Mouse (Mus musculus) midbrain, postnatal 0 days (tissue): Measurements from ENCODE around the gene Gm38655. TPM values are rescaled to one million over a fixed set of nuclear protein-coding genes. Genes with fewer than 3 reads are reported as not detected.
"Not testable (repeated sequence)": the region's sequence is repeated elsewhere in the genome, so short reads cannot be mapped to it uniquely, and the experiment has no call there.

ENCODE experiments used
- ATAC-seq: fragments of 200-750 bp; cut with Nextera tagmentation; 2 replicates; pipeline ENCODE4 v1.8.0; 2017; ENCODE audit warnings: moderate number of reproducible peaks, mild to moderate bottlenecking, moderate TSS enrichment, moderate library complexity; ENCODE audit not compliant: low FRiP score
- DNase-seq: peaks from one replicate; pipeline ENCODE4 v3.0.0-alpha.2; 2015; ENCODE audit warnings: low spot score
- H3K27ac ChIP-seq: fragments of 300-500 bp; sonication (generic); 2 replicates; pipeline ENCODE4 v1.5.1; 2014; ENCODE audit warnings: low read depth, mild to moderate bottlenecking, low read length, mixed read lengths
- H3K27me3 ChIP-seq: fragments of 300-500 bp; sonication (generic); 2 replicates; pipeline ENCODE4 v1.6.1; 2014; ENCODE audit warnings: low read length, control low read depth, mixed read lengths; ENCODE audit not compliant: insufficient read depth
- H3K36me3 ChIP-seq: fragments of 300-500 bp; sonication (generic); 2 replicates; pipeline ENCODE4 v1.6.1; 2014; ENCODE audit warnings: low read length, control low read depth, mixed read lengths; ENCODE audit not compliant: insufficient read depth
- H3K4me1 ChIP-seq: fragments of 300-500 bp; sonication (generic); 2 replicates; pipeline ENCODE4 v1.6.1; 2014; ENCODE audit warnings: mild to moderate bottlenecking, control low read depth, antibody characterized with exemption, low read length, mixed read lengths; ENCODE audit not compliant: insufficient read depth
- H3K4me2 ChIP-seq: fragments of 300-500 bp; sonication (generic); 2 replicates; pipeline ENCODE4 v1.6.1; 2014; ENCODE audit warnings: low read depth, mild to moderate bottlenecking, low read length, mixed read lengths; ENCODE audit not compliant: poor library complexity, severe bottlenecking
- H3K4me3 ChIP-seq: fragments of 300-500 bp; sonication (generic); 2 replicates; pipeline ENCODE4 v1.5.1; 2014; ENCODE audit warnings: low read depth, mild to moderate bottlenecking, low read length, moderate library complexity
- H3K9ac ChIP-seq: fragments of 300-500 bp; sonication (generic); replicated peaks from 2 replicates; pipeline ENCODE4 v1.6.1; 2014; ENCODE audit warnings: mild to moderate bottlenecking, low read length, moderate library complexity, mixed read lengths; ENCODE audit not compliant: poor library complexity, severe bottlenecking
- H3K9me3 ChIP-seq: fragments of 300-500 bp; sonication (generic); 2 replicates; pipeline ENCODE4 v1.6.1; 2016; ENCODE audit warnings: low read length, control low read depth
- CTCF ChIP-seq: IDR thresholded peaks from 2 replicates; pipeline ENCODE4 v1.5.1; 2016; ENCODE audit warnings: antibody characterized with exemption, mild to moderate bottlenecking
- WGBS: fragments of 180-500 bp; shearing (Covaris S2); extraction: QIAGEN DNeasy Blood & Tissue Kit; methylation state at CpG from one replicate; pipeline ENCODE4 v1.1.7; 2014; 5-methylcytosine and 5-hydroxymethylcytosine counted together
- polyA plus RNA-seq: library from polyadenylated mRNA; unstranded; fragments of >200 nt; fragmentation: Nextera tagmentation; extraction: Ambion mirVana; gene quantifications from 2 replicates; pipeline ENCODE4 v1.2.1, GENCODE M21; 2015
- total RNA-seq: library from RNA; depleted of rRNA; stranded (reverse); fragments of >200 nt; gene quantifications from 2 replicates; pipeline ENCODE4 v1.2.3, GENCODE M21; 2014; rRNA removed

Gene Gm38655
- total RNA-seq: 0.57 TPM in 1 of 2 replicates, not detected in the other
- not detected in 2 replicates for polyA plus RNA-seq

DNA sequence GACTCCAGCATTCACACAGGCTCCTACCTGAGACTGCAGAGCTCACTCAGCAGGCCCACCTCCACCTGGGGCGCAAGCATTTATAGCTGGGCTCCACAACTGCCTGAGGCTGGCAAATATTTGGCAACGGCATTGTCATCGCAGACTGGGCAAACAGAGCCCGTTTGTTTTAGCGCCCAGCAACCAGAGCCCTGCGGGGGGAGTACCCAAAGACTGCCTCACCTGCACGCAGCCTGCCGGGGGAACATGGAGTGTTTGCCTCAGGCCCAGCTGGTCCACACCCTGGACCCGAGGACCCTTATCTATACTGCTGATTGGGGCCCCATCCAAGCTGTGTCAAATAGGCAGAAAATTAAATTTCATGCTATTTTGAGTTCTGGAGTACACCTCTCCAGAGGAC, at the start of gene Gm38655:
TSS of gene Gm38655 (minus strand) at position 61 of the 400 bp plus-strand sequence.
- whole genome bisulfite sequencing: 70% methylated on average over 9 of the region's 9 CpGs
- no peak within 1 kb of the TSS for H3K4me3 ChIP-seq
- H3K36me3 ChIP-seq: no peaks in the 10 kb centered on the region
- no peak within 1 kb of the TSS for H3K4me2 ChIP-seq
- no peak within 1 kb of the TSS for H3K27ac ChIP-seq
- H3K9me3 ChIP-seq: no peaks in the 10 kb centered on the region
- TF ChIP-seq CTCF: no peak
- no peaks in the 10 kb centered on the region for H3K4me1 ChIP-seq
- ATAC-seq (no peak), DNase-seq (no peak)
- no peaks in the 10 kb centered on the region; the same call in 1 of the 2 replicates for H3K27me3 ChIP-seq
- H3K9ac ChIP-seq: no peak within 1 kb of the TSS

DNA sequence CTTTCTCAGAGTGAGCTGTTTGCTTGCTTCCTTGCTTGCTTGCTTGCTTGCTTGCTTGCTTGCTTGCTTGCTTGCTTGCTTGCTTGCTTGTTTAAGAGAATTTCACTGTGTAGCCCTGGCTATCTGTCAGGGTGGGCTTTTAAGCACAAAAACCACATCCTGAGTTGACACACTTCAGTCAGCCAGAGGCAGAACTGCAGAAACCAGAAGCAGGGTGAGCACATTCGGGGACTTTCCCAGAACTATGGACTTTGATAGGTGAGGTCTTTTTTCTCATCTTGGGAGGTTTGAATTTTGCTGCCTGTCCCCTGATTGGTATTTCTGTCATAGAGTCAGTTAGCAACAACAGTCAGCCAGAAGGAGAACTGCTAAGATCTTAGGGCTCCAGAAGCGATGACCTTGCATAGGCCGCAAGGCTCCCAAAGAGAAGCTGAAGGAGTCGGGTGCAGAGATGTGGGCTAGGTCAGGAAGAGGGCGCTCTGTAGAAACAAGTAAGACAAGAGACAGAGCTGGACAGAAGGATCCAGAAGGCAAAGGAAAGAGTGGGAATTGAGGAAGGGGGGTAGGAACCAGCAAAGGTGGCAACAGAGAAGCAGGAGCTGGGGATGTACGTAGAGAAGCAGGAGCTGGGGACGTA, 49.4 kb upstream of the Gm38655 start:
- Histone ChIP-seq H3K4me1 (peaks cover 5% of the 10 kb centered on the region; the same call in 1 of the 2 replicates), H3K4me3 (no peak overlapping the region), H3K4me2 (no peak overlapping the region), H3K36me3 (peaks cover 36% of the 10 kb centered on the region), H3K27me3 (no peaks in the 10 kb centered on the region), H3K9ac (no peak overlapping the region), H3K27ac (no peak overlapping the region), H3K9me3 (no peaks in the 10 kb centered on the region)
- DNase-seq (no peak), ATAC-seq (no peak)
- WGBS: 85% methylated on average over 7 of the region's 7 CpGs
- TF ChIP-seq CTCF: no peak

DNA sequence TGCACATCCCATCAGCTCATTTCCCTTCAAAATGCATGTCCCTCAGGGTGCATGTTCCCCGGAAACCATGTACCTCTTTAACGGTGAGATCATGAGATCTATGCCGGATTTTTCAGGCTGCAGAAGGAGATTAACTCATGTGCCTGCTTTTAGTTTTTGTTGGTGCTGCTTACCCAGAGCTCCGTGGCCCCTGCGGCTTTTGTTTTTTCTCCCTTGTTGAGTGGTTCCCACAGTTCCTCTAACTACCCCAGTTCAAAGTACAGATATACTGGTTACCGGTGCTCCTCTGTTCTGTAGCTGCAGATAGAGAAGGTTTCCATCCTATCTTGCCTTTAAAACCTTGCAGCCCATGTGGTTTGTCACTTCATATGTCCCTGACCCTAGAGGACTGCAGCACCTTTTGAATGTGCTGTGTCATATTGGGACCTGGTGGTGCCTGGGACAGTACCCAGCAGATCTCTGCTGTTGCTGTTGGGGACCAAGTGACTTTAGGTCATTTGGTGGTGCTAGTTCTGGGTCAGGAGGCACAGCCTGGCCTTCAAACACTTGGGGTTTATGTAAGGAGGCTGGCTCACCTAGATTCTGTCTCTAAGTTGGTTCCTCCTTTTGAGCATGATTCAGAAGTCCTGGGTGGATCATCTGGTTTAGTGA, 47.8 kb upstream of the Gm38655 start:
- H3K4me2 ChIP-seq: peak overlapping the region; percentile 49
- H3K36me3 ChIP-seq: peaks cover 36% of the 10 kb centered on the region
- no peak for ATAC-seq
- DNase-seq: no peak
- H3K27ac ChIP-seq: peak overlapping the region; percentile 70
- peaks cover 5% of the 10 kb centered on the region; the same call in 1 of the 2 replicates for H3K4me1 ChIP-seq
- no peaks in the 10 kb centered on the region for H3K27me3 ChIP-seq
- H3K4me3 ChIP-seq: peak overlapping the region; percentile 35
- 37% methylated on average over 6 of the region's 6 CpGs for WGBS
- H3K9me3 ChIP-seq: no peaks in the 10 kb centered on the region
- H3K9ac ChIP-seq: peak overlapping the region; percentile 55
- no peak for TF ChIP-seq CTCF

DNA sequence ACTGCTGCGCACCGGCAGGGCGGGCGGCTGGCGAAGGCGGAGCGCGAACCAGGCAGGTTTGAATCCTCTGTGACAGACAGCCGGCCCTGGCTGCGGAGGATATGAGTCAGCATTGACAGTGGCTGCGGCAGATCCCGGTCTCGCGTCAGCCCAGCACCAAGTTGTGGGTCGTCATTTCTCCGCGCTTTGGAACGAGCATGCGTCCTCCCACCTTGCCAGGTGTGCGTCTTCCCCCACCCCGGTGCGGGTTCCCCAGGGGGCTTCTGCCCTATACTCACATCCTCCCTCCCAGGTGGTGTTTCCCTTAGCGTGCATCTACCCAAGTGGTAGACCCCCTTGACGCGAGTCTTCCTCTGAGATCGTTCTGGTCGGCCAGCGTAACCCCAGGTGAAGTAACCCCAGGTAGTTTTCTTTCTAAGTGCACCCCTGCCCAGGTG, 47.3 kb upstream of the Gm38655 start:
- DNase-seq (peak; percentile 19), ATAC-seq (peak; percentile 95)
- peak overlapping the region; percentile 70 for H3K27ac ChIP-seq
- 13% methylated on average over 11 of the region's 28 CpGs for WGBS
- H3K4me1 ChIP-seq, H3K27me3 ChIP-seq, H3K9me3 ChIP-seq: not testable (repeated sequence)
- H3K36me3 ChIP-seq: peaks cover 38% of the 10 kb centered on the region
- peak overlapping the region; percentile 64 for H3K4me2 ChIP-seq
- peak overlapping the region; percentile 35 for H3K4me3 ChIP-seq
- peak overlapping the region; percentile 55 for H3K9ac ChIP-seq

DNA sequence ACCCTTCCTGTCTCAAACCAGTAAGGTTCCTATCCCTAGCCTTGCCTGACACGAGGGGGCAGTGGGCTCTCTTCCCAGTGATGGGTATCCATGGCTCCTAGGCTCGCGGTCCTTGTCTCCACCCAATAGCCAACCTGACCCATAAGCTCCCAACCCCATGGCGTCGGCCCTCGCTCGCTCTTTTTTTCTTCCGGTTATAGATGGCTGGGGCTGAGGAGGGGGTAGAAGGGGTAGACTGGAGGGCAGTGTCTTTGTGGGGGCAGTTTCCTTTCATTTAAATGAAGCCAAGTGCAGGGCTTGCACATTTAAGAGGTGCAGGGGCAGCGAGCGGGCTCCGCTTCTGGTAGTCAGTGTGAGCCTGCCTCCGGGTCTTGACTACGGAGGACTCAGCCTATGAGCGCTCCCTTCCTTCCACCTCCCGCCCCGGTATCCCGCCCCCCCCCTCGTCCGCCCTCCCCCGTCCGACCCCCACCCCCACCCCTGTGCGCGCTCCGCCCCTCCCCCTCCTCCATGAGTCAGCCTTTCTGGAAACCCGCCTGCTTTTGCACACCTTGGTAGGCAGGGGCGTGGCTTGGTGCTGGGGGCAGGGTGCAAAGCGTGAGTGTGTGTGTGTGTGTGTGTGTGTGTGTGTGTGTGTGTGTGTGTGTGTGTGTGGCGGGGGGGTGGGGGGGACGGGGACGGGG, 46.7 kb upstream of the Gm38655 start:
- H3K27me3 ChIP-seq: no peaks in the 10 kb centered on the region
- peak overlapping the region; percentile 64 for H3K4me2 ChIP-seq
- H3K27ac ChIP-seq: peak overlapping the region; percentile 67
- WGBS: 2% methylated on average over 24 of the region's 30 CpGs
- peak; percentile 47 for TF ChIP-seq CTCF
- no peaks in the 10 kb centered on the region for H3K9me3 ChIP-seq
- peak overlapping the region; percentile 34 for H3K4me3 ChIP-seq
- ATAC-seq (peak; percentile 83), DNase-seq (peak; percentile 67)
- peaks cover 5% of the 10 kb centered on the region; the same call in 1 of the 2 replicates for H3K4me1 ChIP-seq
- peaks cover 37% of the 10 kb centered on the region for H3K36me3 ChIP-seq
- peak overlapping the region; percentile 65 for H3K9ac ChIP-seq
